ENCODE assay signal across 17 mouse cellular contexts in genomic region chr2:165004237-165004636, GRCm38 (mm10). TPM values are rescaled to one million over a fixed set of nuclear protein-coding genes. Genes with fewer than 3 reads are reported as not detected.
"Had no signal": no experiment of that assay in that cellular context is flagged by ENCODE, and none has a peak within 500 bp of the region (broad histone marks: within the 10 kb centered on the region; RNA-seq: fewer than 3 reads in every experiment).

No protein-coding gene starts in this region.

- H3K27me3 ChIP-seq: midbrain, embryonic 15.5 days; stomach, embryonic 15.5 days had no signal

- H3K9ac ChIP-seq: liver, postnatal 0 days; lung, embryonic 15.5 days; midbrain, embryonic 12.5 days; midbrain, embryonic 15.5 days; neural tube, embryonic 12.5 days; stomach, embryonic 15.5 days had no signal

- H3K9me3 ChIP-seq: lung, embryonic 15.5 days; megakaryocyte, embryonic 14.5 days; midbrain, embryonic 12.5 days; midbrain, embryonic 15.5 days; neural tube, embryonic 12.5 days; stomach, embryonic 15.5 days had no signal

- H3K4me1 ChIP-seq: lung, embryonic 15.5 days; megakaryocyte, embryonic 14.5 days; midbrain, embryonic 12.5 days; midbrain, embryonic 15.5 days; neural tube, embryonic 12.5 days; stomach, embryonic 15.5 days had no signal

- H3K4me2 ChIP-seq: lung, embryonic 15.5 days; midbrain, embryonic 12.5 days; midbrain, embryonic 15.5 days; neural tube, embryonic 12.5 days; stomach, embryonic 15.5 days had no signal

- H3K27ac ChIP-seq: lung, embryonic 15.5 days; macrophage; midbrain, embryonic 12.5 days; midbrain, embryonic 15.5 days; neural tube, embryonic 12.5 days; stomach, embryonic 15.5 days; stomach, postnatal 0 days had no signal

- H3K4me3 ChIP-seq: lung, embryonic 15.5 days; megakaryocyte, embryonic 14.5 days; midbrain, embryonic 12.5 days; midbrain, embryonic 15.5 days; neural tube, embryonic 12.5 days; stomach, embryonic 15.5 days had no signal

- DNase-seq: liver, postnatal 0 days; lung, adult 2 months; lung, postnatal 14 days; lung, postnatal 36 days; right cerebral cortex, postnatal 14 days; thymus, adult 2 months; thymus, postnatal 25 days; thymus, postnatal 4 days had no signal

- ATAC-seq: liver, postnatal 0 days; lung, postnatal 0 days; midbrain, embryonic 15.5 days had no signal

RNA-seq across cellular contexts. Expression of gene Slc12a5, which starts 43.6 kb away (rescaled TPM):
- polyA plus RNA-seq: macrophage had no signal
